Comparison of ENCODE assay signal across 8 mouse cellular contexts in the genomic region with DNA sequence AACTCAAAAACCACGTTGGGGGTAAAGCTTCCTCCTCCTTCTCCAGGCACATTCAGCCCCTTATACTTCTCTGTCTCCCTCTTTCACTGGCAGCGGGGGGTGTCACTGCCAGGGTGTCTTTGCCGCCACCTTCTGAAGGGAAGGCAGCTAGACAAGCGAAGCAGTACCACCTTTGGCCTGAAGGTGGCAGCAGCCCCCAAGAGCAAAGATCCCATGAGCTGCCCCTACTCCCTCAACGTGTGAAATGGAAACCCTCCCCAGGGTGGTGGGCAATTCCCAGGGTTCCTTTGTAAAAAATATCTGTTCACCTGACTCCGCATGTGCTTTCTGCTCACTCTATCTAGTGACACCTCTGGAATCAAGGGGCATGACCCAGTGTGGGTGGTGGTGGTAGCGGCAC. TPM values are rescaled to one million over a fixed set of nuclear protein-coding genes. Genes with fewer than 3 reads are reported as not detected.
DNase-seq lines count a peak whose midpoint lies in the region; ATAC-seq and TF ChIP-seq lines count a peak whose summit lies in the region.

No protein-coding gene starts in this region.

- no peaks in the 10 kb centered on the region for H3K9me3 ChIP-seq in E14TG2a.4 (ENCODE audit: low read length)
- H3K9me3 ChIP-seq in embryonic facial prominence, embryonic 14.5 days (ENCODE audit: control insufficient read depth, low read length): no peaks in the 10 kb centered on the region
- H3K9me3 ChIP-seq in heart, embryonic 10.5 days: no peaks in the 10 kb centered on the region

- no peak overlapping the region for H3K9ac ChIP-seq in embryonic facial prominence, embryonic 14.5 days (ENCODE audit: low read depth, low read length)

- no peak overlapping the region for H3K27ac ChIP-seq in embryonic facial prominence, embryonic 14.5 days (replicated peaks; ENCODE audit: low read depth, low read length)
- no peak overlapping the region for H3K27ac ChIP-seq in heart, embryonic 10.5 days

- H3K27me3 ChIP-seq in E14TG2a.4 (ENCODE audit: insufficient read depth, low read length): no peaks in the 10 kb centered on the region
- H3K27me3 ChIP-seq in embryonic facial prominence, embryonic 14.5 days (replicated peaks; ENCODE audit: control insufficient read depth, insufficient read depth, low read length): no peaks in the 10 kb centered on the region
- H3K27me3 ChIP-seq in heart, embryonic 10.5 days (ENCODE audit: insufficient read depth, poor library complexity, severe bottlenecking): no peaks in the 10 kb centered on the region

- peak; percentile 17; the same call in 1 of the 2 replicates for ATAC-seq in embryonic facial prominence, embryonic 14.5 days (ENCODE audit: low read depth)

- no peak overlapping the region for H3K4me2 ChIP-seq in embryonic facial prominence, embryonic 14.5 days (ENCODE audit: low read depth, low read length)

- DNase-seq in adrenal gland, postnatal 4 days (ENCODE audit: low spot score in 2 of 2): peak; percentile 74 to 77
- DNase-seq in embryonic facial prominence, embryonic 14.5 days (ENCODE audit: low spot score): peak; percentile 76
- peak; percentile 92 for DNase-seq in heart, embryonic 10.5 days (ENCODE audit: low spot score)
- DNase-seq in layer of hippocampus, adult 8-10 months (ENCODE audit: low spot score in 2 of 2): peak; percentile 80 to 92
- DNase-seq in lung, postnatal 14 days: peak; percentile 93
- DNase-seq in right cerebral cortex, postnatal 25 days: peak; percentile 86
- DNase-seq in urinary bladder, postnatal 25 days (ENCODE audit: low spot score): peak; percentile 87

- TF ChIP-seq CTCF in E14TG2a.4 (conservative IDR thresholded peaks at IDR 0.05; ENCODE audit: low read length): peak; percentile 98

- H3K4me3 ChIP-seq in E14TG2a.4 (replicated peaks; ENCODE audit: low read length): no peak overlapping the region
- no peak overlapping the region for H3K4me3 ChIP-seq in embryonic facial prominence, embryonic 14.5 days (ENCODE audit: low read depth, low read length)
- no peak overlapping the region for H3K4me3 ChIP-seq in heart, embryonic 10.5 days

- H3K36me3 ChIP-seq in E14TG2a.4 (ENCODE audit: insufficient read depth, low read length): peaks cover 16% of the 10 kb centered on the region
- H3K36me3 ChIP-seq in embryonic facial prominence, embryonic 14.5 days (ENCODE audit: control insufficient read depth, insufficient read depth, low read length): peaks cover 4% of the 10 kb centered on the region; the same call in 1 of the 2 replicates
- peaks cover 6% of the 10 kb centered on the region for H3K36me3 ChIP-seq in heart, embryonic 10.5 days

- 13% methylated on average over 7 of the region's 7 CpGs for WGBS in embryonic facial prominence, embryonic 14.5 days
- WGBS in heart, embryonic 10.5 days: 13% methylated on average over 7 of the region's 7 CpGs

- H3K4me1 ChIP-seq in E14TG2a.4 (replicated peaks; ENCODE audit: low read depth, low read length): peaks cover 61% of the 10 kb centered on the region
- peaks cover 14% of the 10 kb centered on the region for H3K4me1 ChIP-seq in embryonic facial prominence, embryonic 14.5 days (ENCODE audit: control insufficient read depth, insufficient read depth, low read length)
- peaks cover 31% of the 10 kb centered on the region for H3K4me1 ChIP-seq in heart, embryonic 10.5 days

RNA-seq across cellular contexts. Expression of a gene that starts 6.5 kb away (rescaled TPM):
- total RNA-seq in adrenal gland, postnatal 4 days (2021): 10 to 100 TPM; 54.9 to 55.5 TPM
- polyA plus RNA-seq in embryonic facial prominence, embryonic 14.5 days (2014; fragmentation: Nextera tagmentation; extraction: Ambion mirVana): 61.3 and 70.3 TPM in 2 replicates
- polyA plus RNA-seq in heart, embryonic 10.5 days (2016; fragmentation: Nextera tagmentation; extraction: Ambion mirVana): 57.8 and 63.7 TPM in 2 replicates
- 10 to 100 TPM; 30.3 to 35.3 (median 33.6) TPM for total RNA-seq in layer of hippocampus, adult 8-10 months (2022)

RNA-seq across cellular contexts. Expression of a gene that starts 7.8 kb away (rescaled TPM):
- total RNA-seq in adrenal gland, postnatal 4 days (2021): 10 to 100 TPM; 17.5 to 20.3 TPM
- polyA plus RNA-seq in embryonic facial prominence, embryonic 14.5 days (2014; fragmentation: Nextera tagmentation; extraction: Ambion mirVana): 19.6 and 20.8 TPM in 2 replicates
- polyA plus RNA-seq in heart, embryonic 10.5 days (2016; fragmentation: Nextera tagmentation; extraction: Ambion mirVana): 8.5 and 8.6 TPM in 2 replicates
- 10 to 100 TPM; 84.7 to 93.8 (median 89.2) TPM for total RNA-seq in layer of hippocampus, adult 8-10 months (2022)

RNA-seq across cellular contexts. Expression of a gene that starts 29.5 kb away (rescaled TPM):
- total RNA-seq in adrenal gland, postnatal 4 days (2021): 1 to 10 TPM; 8.6 to 9.4 TPM
- 23.2 and 27.8 TPM in 2 replicates for polyA plus RNA-seq in embryonic facial prominence, embryonic 14.5 days (2014; fragmentation: Nextera tagmentation; extraction: Ambion mirVana)
- polyA plus RNA-seq in heart, embryonic 10.5 days (2016; fragmentation: Nextera tagmentation; extraction: Ambion mirVana): 2.7 and 10.2 TPM in 2 replicates
- under 1 TPM; 0.61 to 0.87 (median 0.81) TPM for total RNA-seq in layer of hippocampus, adult 8-10 months (2022)

RNA-seq across cellular contexts. Expression of a gene that starts 48.5 kb away (rescaled TPM):
- total RNA-seq in adrenal gland, postnatal 4 days (2021): 10 to 100 TPM; 27.9 to 28.8 TPM
- 31.1 and 33.9 TPM in 2 replicates for polyA plus RNA-seq in embryonic facial prominence, embryonic 14.5 days (2014; fragmentation: Nextera tagmentation; extraction: Ambion mirVana)
- 24.5 and 27.6 TPM in 2 replicates for polyA plus RNA-seq in heart, embryonic 10.5 days (2016; fragmentation: Nextera tagmentation; extraction: Ambion mirVana)
- total RNA-seq in layer of hippocampus, adult 8-10 months (2022): 10 to 100 TPM; 36.5 to 43.4 (median 38.6) TPM

RNA-seq across cellular contexts. Expression of a gene that starts 49.3 kb away (rescaled TPM):
- 10 to 100 TPM; 49.7 to 50.1 TPM for total RNA-seq in adrenal gland, postnatal 4 days (2021)
- 74.0 and 87.2 TPM in 2 replicates for polyA plus RNA-seq in embryonic facial prominence, embryonic 14.5 days (2014; fragmentation: Nextera tagmentation; extraction: Ambion mirVana)
- polyA plus RNA-seq in heart, embryonic 10.5 days (2016; fragmentation: Nextera tagmentation; extraction: Ambion mirVana): 99.4 and 134 TPM in 2 replicates
- 10 to 100 TPM; 46.6 to 64.1 (median 52.9) TPM for total RNA-seq in layer of hippocampus, adult 8-10 months (2022)

Comparison
In these comparisons a context has a peak if more than half of its experiments do, and no peak if none do; other contexts are left out.
1. RNA of a gene that starts 7.8 kb away (total RNA-seq): 84.7 to 93.8 TPM in layer of hippocampus, adult 8-10 months; 17.5 to 20.3 TPM in adrenal gland, postnatal 4 days; every median in the first group is over 4 times any median in the second.
2. RNA of a gene that starts 29.5 kb away (total RNA-seq): 8.6 to 9.4 TPM in adrenal gland, postnatal 4 days; 0.61 to 0.87 TPM in layer of hippocampus, adult 8-10 months; every median in the first group is over 4 times any median in the second.
3. Peak in every context shown above with its lines, with median percentiles within 50 percentile points of each other: DNase-seq.